Mouse (Mus musculus): ENCODE measurements at regions not wholly inside any gene's neighbourhood (a gene's known extent, or its start where the extent isn't known, plus 50 kb on each side); places are given as distances from the start of the nearest gene placed in this dataset.

- TF ChIP-seq CTCF (IDR thresholded peaks at IDR 0.05; ENCODE audit: borderline replicate concordance, insufficient read depth, low read depth, low read length) (no peak), POLR2A (IDR thresholded peaks at IDR 0.05; ENCODE audit: borderline replicate concordance, insufficient read depth, low read length) (no peak)
These were observed 72.5 kb downstream of the Cpn2 start for GRCm38 (mm10) chr16:30194836-30195235.
